Mouse (Mus musculus) heart, embryonic 12.5 days (tissue): ENCODE measurements around the gene Mmp11. TPM values are rescaled to one million over a fixed set of nuclear protein-coding genes. Genes with fewer than 3 reads are reported as not detected.

Experiments used
- ATAC-seq: fragments of 200-750 bp; cut with Nextera tagmentation; 2 replicates; pipeline ENCODE4 v1.8.0; 2017; ENCODE audit warnings: moderate TSS enrichment, moderate library complexity; ENCODE audit not compliant: insufficient number of reproducible peaks, low FRiP score
- H3K27ac ChIP-seq: fragments of 300-500 bp; sonication (generic); 2 replicates; pipeline ENCODE4 v1.5.1; 2016; ENCODE audit warnings: mild to moderate bottlenecking, moderate library complexity; ENCODE audit not compliant: poor library complexity, severe bottlenecking
- H3K27me3 ChIP-seq: fragments of 300-500 bp; sonication (generic); replicated peaks from 2 replicates; pipeline ENCODE4 v1.6.1; 2016; ENCODE audit warnings: mild to moderate bottlenecking, moderate library complexity
- H3K36me3 ChIP-seq: fragments of 300-500 bp; sonication (generic); 2 replicates; pipeline ENCODE4 v1.6.1; 2016; ENCODE audit warnings: mild to moderate bottlenecking, moderate library complexity
- H3K4me1 ChIP-seq: fragments of 300-500 bp; sonication (generic); replicated peaks from 2 replicates; pipeline ENCODE4 v1.6.1; 2016; ENCODE audit warnings: mild to moderate bottlenecking
- H3K4me2 ChIP-seq: fragments of 300-500 bp; sonication (generic); 2 replicates; pipeline ENCODE4 v1.6.1; 2016; ENCODE audit warnings: mild to moderate bottlenecking, moderate library complexity
- H3K4me3 ChIP-seq: fragments of 300-500 bp; sonication (generic); 2 replicates; pipeline ENCODE4 v1.5.1; 2016; ENCODE audit warnings: mild to moderate bottlenecking
- H3K9ac ChIP-seq: fragments of 300-500 bp; sonication (generic); 2 replicates; pipeline ENCODE4 v1.6.1; 2016; ENCODE audit warnings: mild to moderate bottlenecking, moderate library complexity
- H3K9me3 ChIP-seq: fragments of 300-500 bp; sonication (generic); replicated peaks from 2 replicates; pipeline ENCODE4 v1.6.1; 2016; ENCODE audit warnings: mild to moderate bottlenecking, moderate library complexity
- WGBS: fragments of 180-500 bp; shearing (Covaris S2); methylation state at CpG from one replicate; pipeline ENCODE4 v1.1.7; 2016; 5-methylcytosine and 5-hydroxymethylcytosine counted together
- polyA plus RNA-seq: library from polyadenylated mRNA; unstranded; fragments of >200 nt; fragmentation: Nextera tagmentation; extraction: Ambion mirVana; gene quantifications from 2 replicates; pipeline ENCODE4 v1.2.1, GENCODE M21; 2016

Mmp11 gene
- polyA plus RNA-seq, 1 experiment from 2014 or later, result 27.1 TPM

DNA sequence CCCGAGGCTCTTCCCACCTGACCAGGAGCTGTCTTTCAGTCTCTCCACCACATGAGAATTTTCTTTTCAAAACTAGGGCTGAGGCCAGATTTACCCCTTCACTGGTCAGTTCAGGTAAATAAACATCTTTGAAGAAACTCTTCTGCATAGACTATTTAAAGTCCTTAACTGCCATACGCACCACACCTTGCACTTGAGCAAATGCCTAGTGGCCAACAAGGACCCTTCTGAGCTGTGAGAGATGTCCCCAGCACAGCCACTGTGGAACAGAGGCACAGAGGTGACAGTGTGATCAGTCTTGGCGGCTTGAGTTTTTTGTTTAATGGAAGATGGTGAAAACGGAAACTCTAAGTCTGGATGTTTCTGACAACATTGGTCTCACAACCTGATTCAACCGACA, 17.3 kb downstream of the Mmp11 start:
- Histone ChIP-seq H3K4me2 (no peak overlapping the region), H3K27ac (no peak overlapping the region), H3K4me3 (no peak overlapping the region), H3K9ac (no peak overlapping the region), H3K4me1 (peaks cover 57% of the 10 kb centered on the region), H3K27me3 (no peaks in the 10 kb centered on the region), H3K9me3 (no peaks in the 10 kb centered on the region), H3K36me3 (peaks cover 53% of the 10 kb centered on the region)
- ATAC-seq, result no peak
- WGBS, result 84% methylated on average over 5 of the region's 5 CpGs

DNA sequence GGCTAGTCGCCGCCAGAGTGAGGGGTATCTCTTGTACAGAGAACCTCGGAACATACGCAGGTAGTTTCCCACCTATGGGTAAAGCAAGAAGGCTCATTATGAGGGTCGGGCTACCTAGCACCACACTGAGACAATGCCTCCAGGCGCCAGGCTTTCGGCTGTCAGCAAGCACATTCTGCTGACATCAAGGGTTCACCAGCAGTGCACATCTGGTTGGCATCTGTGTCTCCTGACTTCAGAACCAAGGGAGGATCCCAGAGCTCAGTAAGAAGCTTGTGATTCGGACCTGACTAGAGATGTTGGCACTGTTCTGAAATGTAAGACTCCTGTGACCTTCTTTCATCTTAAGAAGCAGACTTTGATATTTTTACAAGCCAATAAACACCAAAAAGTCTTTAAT, 19.5 kb downstream of the Mmp11 start:
- 76% methylated on average over 8 of the region's 8 CpGs for WGBS
- H3K4me1 ChIP-seq, result peaks cover 61% of the 10 kb centered on the region
- H3K9me3 ChIP-seq, result no peaks in the 10 kb centered on the region
- H3K9ac ChIP-seq, result no peak overlapping the region; the same call in 1 of the 2 replicates
- H3K27ac ChIP-seq, result no peak overlapping the region
- no peaks in the 10 kb centered on the region for H3K27me3 ChIP-seq
- H3K4me2 ChIP-seq, result no peak overlapping the region
- no peak for ATAC-seq
- peaks cover 60% of the 10 kb centered on the region for H3K36me3 ChIP-seq
- no peak overlapping the region for H3K4me3 ChIP-seq

DNA sequence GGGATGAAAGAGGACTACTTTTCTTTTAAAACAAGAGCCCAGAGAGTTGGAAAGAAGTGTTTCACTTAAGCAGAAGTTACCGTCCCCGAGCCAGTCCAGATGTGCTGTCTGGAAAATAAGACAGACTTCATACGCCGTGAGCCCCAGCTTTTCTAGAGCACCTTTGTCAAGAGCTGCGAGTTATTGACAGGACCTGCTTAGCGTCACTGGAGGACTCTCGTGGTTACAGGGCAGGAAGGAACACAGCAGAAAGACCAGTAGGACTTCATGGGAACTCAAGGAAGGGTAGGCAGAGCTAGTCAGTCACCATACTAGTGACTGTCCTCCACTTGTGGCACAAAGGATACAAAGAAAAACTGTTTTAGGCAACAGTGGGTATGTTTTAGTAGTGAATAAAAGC, 20.7 kb downstream of the Mmp11 start:
- WGBS, result 32% methylated on average over 7 of the region's 7 CpGs
- Histone ChIP-seq H3K9me3 (no peaks in the 10 kb centered on the region), H3K36me3 (peaks cover 73% of the 10 kb centered on the region), H3K27ac (no peak overlapping the region), H3K27me3 (no peaks in the 10 kb centered on the region), H3K4me1 (peaks cover 61% of the 10 kb centered on the region), H3K4me2 (no peak overlapping the region), H3K4me3 (no peak overlapping the region), H3K9ac (no peak overlapping the region)
- ATAC-seq, result no peak

DNA sequence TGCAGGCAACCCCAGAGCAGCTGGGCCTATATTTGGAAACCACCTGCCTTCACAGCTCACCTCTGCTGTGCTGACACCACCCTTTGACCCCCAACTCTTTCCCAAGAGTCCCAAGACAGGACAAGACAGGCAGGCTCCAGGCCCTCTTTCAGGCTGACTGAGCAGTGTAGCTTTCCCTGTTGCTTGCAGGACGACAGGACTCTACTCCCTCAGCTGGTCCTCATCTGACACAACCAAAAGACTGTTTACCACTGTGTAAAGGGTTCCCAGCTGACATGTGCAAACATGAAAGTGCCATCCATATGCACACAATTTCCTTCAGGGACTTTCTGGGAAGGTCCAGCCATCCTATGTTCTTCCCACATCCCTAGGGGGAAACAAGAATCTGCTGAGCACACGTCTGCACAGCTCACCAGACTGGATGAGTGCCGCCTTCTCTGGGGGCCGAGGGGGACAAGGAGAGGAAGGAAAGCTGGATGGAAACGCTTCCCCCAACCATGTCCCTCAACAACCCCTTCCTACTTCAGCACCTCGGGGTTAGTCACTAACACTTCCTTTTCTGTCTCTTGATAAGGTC, 23.2 kb downstream of the Mmp11 start:
- H3K27me3 ChIP-seq, result no peaks in the 10 kb centered on the region
- 39% methylated on average over 6 of the region's 6 CpGs for WGBS
- H3K4me2 ChIP-seq, result no peak overlapping the region
- H3K9me3 ChIP-seq, result no peaks in the 10 kb centered on the region
- no peak for ATAC-seq
- H3K4me3 ChIP-seq, result no peak overlapping the region
- H3K36me3 ChIP-seq, result peaks cover 76% of the 10 kb centered on the region
- peak overlapping the region; percentile 35 for H3K9ac ChIP-seq
- H3K4me1 ChIP-seq, result peaks cover 39% of the 10 kb centered on the region
- H3K27ac ChIP-seq, result no peak overlapping the region

DNA sequence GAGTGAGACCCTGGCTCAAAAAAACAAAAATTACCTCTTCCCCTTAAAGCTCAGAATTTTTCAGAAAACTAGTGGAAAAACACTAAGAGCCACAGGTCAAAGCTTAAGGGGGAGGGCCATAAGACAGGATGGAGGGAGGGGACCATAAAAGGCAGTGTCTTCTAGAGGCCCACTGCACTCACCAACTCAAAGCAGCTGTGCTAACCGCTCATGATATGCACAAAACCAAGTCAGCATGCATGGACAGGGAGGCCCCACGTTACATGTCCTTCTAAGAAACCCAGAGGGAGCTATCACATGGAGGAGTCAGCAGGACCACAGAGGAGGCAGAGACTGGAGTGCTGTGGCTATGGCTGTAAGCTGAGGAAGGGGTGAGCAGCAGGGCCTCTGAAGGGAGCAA, 25.6 kb downstream of the Mmp11 start:
- Histone ChIP-seq H3K27me3 (no peaks in the 10 kb centered on the region), H3K36me3 (peaks cover 83% of the 10 kb centered on the region), H3K4me1 (peaks cover 23% of the 10 kb centered on the region), H3K27ac (no peak overlapping the region), H3K4me3 (no peak overlapping the region), H3K9me3 (no peaks in the 10 kb centered on the region), H3K4me2 (no peak overlapping the region), H3K9ac (no peak overlapping the region)
- ATAC-seq, result no peak
- 90% methylated on average over 2 of the region's 2 CpGs for WGBS

DNA sequence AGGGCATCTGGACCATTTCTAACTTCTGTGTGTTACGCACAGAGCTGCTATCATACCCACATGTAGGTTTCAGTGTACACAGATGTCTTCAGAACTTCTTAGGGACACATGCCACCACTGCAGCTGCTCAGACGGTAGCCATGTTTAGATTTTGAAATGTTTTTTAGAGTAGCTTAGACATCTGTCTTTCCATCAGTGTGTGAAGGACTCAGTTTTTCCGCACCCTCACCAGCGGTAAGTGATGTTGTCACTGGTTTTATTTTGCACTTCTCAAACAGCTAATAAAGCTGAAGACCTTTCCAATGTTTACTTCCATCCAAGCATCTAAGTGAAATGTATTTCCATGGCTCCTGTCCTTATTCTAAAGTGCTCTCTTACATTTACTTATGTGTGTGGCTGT, 29.4 kb downstream of the Mmp11 start:
- Histone ChIP-seq H3K4me3 (no peak overlapping the region), H3K9me3 (no peaks in the 10 kb centered on the region), H3K9ac (no peak overlapping the region), H3K36me3 (peaks cover 94% of the 10 kb centered on the region), H3K4me2 (no peak overlapping the region), H3K27me3 (no peaks in the 10 kb centered on the region), H3K4me1 (no peaks in the 10 kb centered on the region), H3K27ac (no peak overlapping the region)
- 94% methylated on average over 4 of the region's 4 CpGs for WGBS
- ATAC-seq, result no peak

DNA sequence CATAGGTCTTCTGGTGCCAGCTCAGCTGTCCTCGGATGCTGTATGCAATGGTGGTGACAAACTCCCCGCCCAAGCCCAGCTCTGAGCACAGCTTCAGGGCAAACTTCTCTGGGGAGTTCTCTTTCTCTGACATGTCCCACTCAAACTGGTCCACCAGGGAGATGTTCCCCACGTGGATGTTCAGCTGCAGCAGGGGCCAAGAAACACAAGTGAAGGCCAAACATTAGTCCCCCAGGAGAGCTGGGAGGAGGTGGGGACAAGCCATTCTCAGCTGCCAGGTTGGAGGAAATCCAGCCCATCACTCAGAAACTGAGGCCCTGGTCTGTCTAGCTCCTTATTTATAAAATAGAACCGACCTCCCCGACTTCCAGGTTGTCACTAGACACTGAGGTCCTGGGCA, 31.9 kb downstream of the Mmp11 start:
- Histone ChIP-seq H3K36me3 (peaks cover 90% of the 10 kb centered on the region), H3K4me2 (no peak overlapping the region), H3K4me3 (no peak overlapping the region), H3K9ac (no peak overlapping the region), H3K27me3 (no peaks in the 10 kb centered on the region), H3K4me1 (peaks cover 10% of the 10 kb centered on the region), H3K27ac (no peak overlapping the region), H3K9me3 (no peaks in the 10 kb centered on the region)
- WGBS, result 82% methylated on average over 5 of the region's 5 CpGs
- no peak for ATAC-seq

DNA sequence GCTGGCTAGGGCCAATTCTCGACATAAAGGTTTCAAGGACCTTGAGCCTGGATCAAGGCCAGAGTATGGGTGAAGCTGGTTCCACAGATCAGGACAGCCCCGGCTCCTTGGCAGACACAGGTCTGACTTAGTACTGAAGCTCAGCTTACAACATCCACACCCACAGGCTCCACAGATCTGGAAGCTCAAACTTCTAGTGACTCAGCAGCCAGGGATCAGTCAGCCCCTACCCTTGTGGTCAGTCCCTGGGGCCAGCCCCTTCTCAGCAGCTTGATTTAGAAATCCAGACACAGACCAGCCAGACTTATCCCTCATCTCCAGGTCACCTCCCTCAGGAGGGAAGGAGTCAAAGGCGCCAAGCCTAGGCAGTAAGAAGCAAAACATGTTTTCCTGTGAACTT, 37.5 kb downstream of the Mmp11 start:
- no peak overlapping the region for H3K4me2 ChIP-seq
- ATAC-seq, result peak; percentile 39; the same call in 1 of the 2 replicates

DNA sequence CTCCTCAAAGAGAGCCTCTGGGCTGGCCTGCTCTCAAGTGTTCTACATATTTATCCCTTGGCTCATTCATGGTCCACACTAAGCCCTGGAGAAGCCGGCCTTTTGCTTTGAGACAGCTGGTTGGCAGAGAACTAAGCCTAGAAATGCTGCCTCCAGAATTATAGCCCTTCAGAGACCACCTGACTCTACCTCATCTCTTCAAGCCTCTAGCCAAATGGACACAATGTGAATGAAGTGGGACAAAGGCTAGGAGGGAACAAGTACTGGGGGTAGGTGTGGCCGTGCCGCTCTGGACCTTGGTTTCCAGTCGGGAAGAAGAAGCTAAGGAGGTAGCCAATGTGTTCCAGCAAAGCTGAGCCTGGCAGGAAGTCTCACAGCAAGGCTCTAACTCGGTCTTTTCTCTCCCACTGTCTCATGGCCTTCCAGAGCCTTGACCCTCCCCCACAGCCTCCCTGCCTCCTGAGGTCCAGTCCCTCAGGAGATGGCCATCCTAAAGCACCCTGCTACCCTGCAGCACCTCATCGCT, 38.2 kb downstream of the Mmp11 start:
- H3K36me3 ChIP-seq, result peaks cover 72% of the 10 kb centered on the region
- 79% methylated on average over 6 of the region's 6 CpGs for WGBS
- H3K27me3 ChIP-seq, result no peaks in the 10 kb centered on the region
- H3K9ac ChIP-seq, result no peak overlapping the region
- H3K27ac ChIP-seq, result peak overlapping the region; percentile 68
- H3K4me2 ChIP-seq, result no peak overlapping the region
- H3K4me3 ChIP-seq, result no peak overlapping the region
- ATAC-seq, result no peak
- H3K4me1 ChIP-seq, result peaks cover 36% of the 10 kb centered on the region
- no peaks in the 10 kb centered on the region for H3K9me3 ChIP-seq

More for the DNA sequence above, 37.5 kb downstream of the Mmp11 start:
- H3K27me3 ChIP-seq, result no peaks in the 10 kb centered on the region
- WGBS, result 37% methylated on average over 3 of the region's 3 CpGs
- peaks cover 79% of the 10 kb centered on the region for H3K36me3 ChIP-seq
- no peaks in the 10 kb centered on the region for H3K9me3 ChIP-seq
- no peak overlapping the region for H3K4me3 ChIP-seq
- H3K4me1 ChIP-seq, result peaks cover 30% of the 10 kb centered on the region
- H3K9ac ChIP-seq, result no peak overlapping the region
- peak overlapping the region; percentile 68 for H3K27ac ChIP-seq

DNA sequence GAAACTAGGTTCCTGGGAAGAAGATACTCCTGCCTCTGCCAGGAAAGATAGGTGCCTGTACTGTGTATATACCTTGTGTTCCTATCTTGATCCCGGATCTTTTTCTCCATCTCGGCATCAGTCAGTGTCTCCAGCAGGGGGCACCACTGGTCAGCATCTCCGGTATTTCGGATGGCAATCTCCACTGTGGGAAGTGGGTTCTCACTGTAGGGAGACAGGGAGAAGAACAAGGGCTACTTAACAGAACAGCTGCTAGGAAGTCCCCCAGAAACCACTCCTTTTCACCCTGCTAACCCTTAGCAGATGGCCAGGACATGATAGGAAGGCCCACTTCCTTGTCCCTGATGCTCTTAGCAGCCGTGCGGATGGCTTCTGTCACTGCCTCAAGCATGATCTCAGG, 38.9 kb downstream of the Mmp11 start:
- ATAC-seq, result no peak
- WGBS, result 49% methylated on average over 6 of the region's 6 CpGs
- no peak overlapping the region for H3K4me2 ChIP-seq
- no peak overlapping the region for H3K9ac ChIP-seq
- H3K27ac ChIP-seq, result no peak overlapping the region
- peaks cover 65% of the 10 kb centered on the region for H3K36me3 ChIP-seq
- no peak overlapping the region for H3K4me3 ChIP-seq
- no peaks in the 10 kb centered on the region for H3K9me3 ChIP-seq
- H3K4me1 ChIP-seq, result peaks cover 36% of the 10 kb centered on the region
- H3K27me3 ChIP-seq, result no peaks in the 10 kb centered on the region

DNA sequence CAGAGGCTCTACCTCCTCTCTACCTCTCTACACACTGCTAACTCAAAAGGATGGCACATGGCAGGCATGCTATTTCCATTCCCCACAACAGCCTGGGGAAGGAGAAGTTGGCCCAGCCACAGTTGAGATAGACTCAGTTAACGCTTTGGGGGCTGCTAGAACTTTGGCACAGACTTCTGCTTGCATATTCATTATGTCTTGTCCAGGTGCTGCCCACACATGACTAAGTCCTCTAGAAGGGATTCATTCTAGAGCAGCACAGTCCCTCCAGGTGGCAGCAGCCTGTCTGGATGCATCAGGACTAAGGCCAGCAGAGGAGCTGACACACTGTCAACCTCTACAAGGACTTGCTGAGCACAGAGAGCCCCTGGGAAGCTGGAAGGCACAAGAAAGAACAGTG, 40.1 kb downstream of the Mmp11 start:
- H3K4me1 ChIP-seq, result peaks cover 36% of the 10 kb centered on the region
- H3K4me2 ChIP-seq, result no peak overlapping the region
- no peak for ATAC-seq
- H3K9me3 ChIP-seq, result no peaks in the 10 kb centered on the region
- H3K4me3 ChIP-seq, result no peak overlapping the region
- no peak overlapping the region for H3K9ac ChIP-seq
- WGBS, result 90% methylated on average over 1 of the region's 1 CpGs
- H3K27ac ChIP-seq, result no peak overlapping the region
- H3K36me3 ChIP-seq, result peaks cover 54% of the 10 kb centered on the region
- no peaks in the 10 kb centered on the region for H3K27me3 ChIP-seq

DNA sequence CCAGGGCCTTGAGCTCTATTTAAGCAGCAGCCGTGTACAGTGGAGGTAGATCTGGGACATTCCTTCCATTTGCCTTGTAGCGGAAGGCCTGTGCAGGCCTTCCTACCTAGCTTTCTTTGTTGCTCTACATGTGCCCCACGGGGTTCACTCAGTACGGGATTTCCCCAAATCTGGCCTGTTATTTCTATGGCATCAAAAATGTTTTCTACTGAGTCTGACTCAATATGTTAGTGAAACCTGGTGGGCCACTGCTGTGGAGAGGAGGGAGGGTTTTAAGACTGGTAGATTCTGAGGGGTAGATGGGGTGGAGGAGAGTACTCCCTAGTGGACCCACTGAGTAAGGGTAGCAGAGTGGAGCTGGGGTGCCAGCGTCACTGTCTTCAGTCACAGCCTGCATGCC, 40.6 kb downstream of the Mmp11 start:
- Histone ChIP-seq H3K36me3 (peaks cover 50% of the 10 kb centered on the region), H3K4me1 (peaks cover 36% of the 10 kb centered on the region), H3K4me2 (no peak overlapping the region), H3K4me3 (no peak overlapping the region), H3K9me3 (no peaks in the 10 kb centered on the region), H3K9ac (no peak overlapping the region), H3K27ac (no peak overlapping the region), H3K27me3 (no peaks in the 10 kb centered on the region)
- 90% methylated on average over 5 of the region's 5 CpGs for WGBS
- no peak for ATAC-seq
